Mouse (Mus musculus): ENCODE results near the gene Plk1. TPM values are rescaled to one million over a fixed set of nuclear protein-coding genes. Genes with fewer than 3 reads are reported as not detected.

Plk1 gene
- polyA plus RNA-seq, 1 experiment from 2014 or later: 10.4 TPM

GRCm38 (mm10) chr7:122163766-122164165 lies 4.5 kb downstream of the Plk1 start:
- Histone ChIP-seq H3K79me2 (ENCODE audit: inconsistent target) (peaks cover 30% of the 10 kb centered on the region), H3K4me3 (ENCODE audit: inconsistent target) (no peak overlapping the region), H3K27ac (no peak overlapping the region), H3K36me3 (ENCODE audit: inconsistent target) (no peaks in the 10 kb centered on the region)
- 99% methylated on average over 8 of the region's 8 CpGs for WGBS (ENCODE audit: missing documents)

- 86% methylated on average over 7 of the region's 7 CpGs for WGBS (ENCODE audit: missing documents)
- Histone ChIP-seq H3K79me2 (ENCODE audit: inconsistent target) (peaks cover under 1% of the 10 kb centered on the region; the same call in 1 of the 2 replicates), H3K36me3 (ENCODE audit: inconsistent target) (no peaks in the 10 kb centered on the region), H3K27ac (no peak overlapping the region), H3K4me3 (ENCODE audit: inconsistent target) (no peak overlapping the region)
Observed at GRCm38 (mm10) chr7:122167203-122167602, 8.0 kb downstream of the Plk1 start.

- Histone ChIP-seq H3K27ac (no peak overlapping the region), H3K4me3 (ENCODE audit: inconsistent target) (no peak overlapping the region), H3K36me3 (ENCODE audit: inconsistent target) (no peaks in the 10 kb centered on the region), H3K79me2 (ENCODE audit: inconsistent target) (no peaks in the 10 kb centered on the region)
- WGBS (ENCODE audit: missing documents): 93% methylated on average over 6 of the region's 6 CpGs
Observed at GRCm38 (mm10) chr7:122170705-122171104, 11.5 kb downstream of the Plk1 start.

- Histone ChIP-seq H3K4me3 (ENCODE audit: inconsistent target) (no peak overlapping the region), H3K79me2 (ENCODE audit: inconsistent target) (no peaks in the 10 kb centered on the region), H3K36me3 (ENCODE audit: inconsistent target) (no peaks in the 10 kb centered on the region), H3K27ac (no peak overlapping the region)
- WGBS (ENCODE audit: missing documents): 52% methylated on average over 10 of the region's 10 CpGs
Observed at GRCm38 (mm10) chr7:122171613-122172012, 12.4 kb downstream of the Plk1 start.

GRCm38 (mm10) chr7:122180720-122181119 lies 21.5 kb downstream of the Plk1 start:
- 85% methylated on average over 7 of the region's 7 CpGs for WGBS (ENCODE audit: missing documents)
- Histone ChIP-seq H3K27ac (no peak overlapping the region), H3K36me3 (ENCODE audit: inconsistent target) (no peaks in the 10 kb centered on the region), H3K4me3 (ENCODE audit: inconsistent target) (no peak overlapping the region), H3K79me2 (ENCODE audit: inconsistent target) (no peaks in the 10 kb centered on the region)

GRCm38 (mm10) chr7:122184569-122184968 lies 25.3 kb downstream of the Plk1 start:
- Histone ChIP-seq H3K79me2 (ENCODE audit: inconsistent target) (no peaks in the 10 kb centered on the region), H3K4me3 (ENCODE audit: inconsistent target) (no peak overlapping the region), H3K27ac (no peak overlapping the region), H3K36me3 (ENCODE audit: inconsistent target) (no peaks in the 10 kb centered on the region)
- 83% methylated on average over 5 of the region's 5 CpGs for WGBS (ENCODE audit: missing documents)

- Histone ChIP-seq H3K79me2 (ENCODE audit: inconsistent target) (no peaks in the 10 kb centered on the region), H3K4me3 (ENCODE audit: inconsistent target) (no peak within 1 kb of the TSS), H3K36me3 (ENCODE audit: inconsistent target) (no peaks in the 10 kb centered on the region), H3K27ac (no peak within 1 kb of the TSS)
- WGBS (ENCODE audit: missing documents): 19% methylated on average over 16 of the region's 17 CpGs
Observed at GRCm38 (mm10) chr7:122186043-122186442, 26.8 kb downstream of the Plk1 start, which contains the start of gene Ern2. Ern2 (minus strand) TSS chr7:122186207.

GRCm38 (mm10) chr7:122189484-122189883 lies 30.2 kb downstream of the Plk1 start:
- no peaks in the 10 kb centered on the region for H3K79me2 ChIP-seq (ENCODE audit: inconsistent target)
- no peak overlapping the region for H3K27ac ChIP-seq
- no peak overlapping the region for H3K4me3 ChIP-seq (ENCODE audit: inconsistent target)
- no peaks in the 10 kb centered on the region for H3K36me3 ChIP-seq (ENCODE audit: inconsistent target)
- 48% methylated on average over 7 of the region's 7 CpGs for WGBS (ENCODE audit: missing documents)

GRCm38 (mm10) chr7:122191097-122191496 lies 31.9 kb downstream of the Plk1 start:
- H3K79me2 ChIP-seq (ENCODE audit: inconsistent target): no peaks in the 10 kb centered on the region
- no peaks in the 10 kb centered on the region for H3K36me3 ChIP-seq (ENCODE audit: inconsistent target)
- no peak overlapping the region for H3K27ac ChIP-seq
- WGBS (ENCODE audit: missing documents): 82% methylated on average over 10 of the region's 10 CpGs
- no peak overlapping the region for H3K4me3 ChIP-seq (ENCODE audit: inconsistent target)

GRCm38 (mm10) chr7:122193919-122194318 lies 34.7 kb downstream of the Plk1 start:
- H3K27ac ChIP-seq: no peak overlapping the region
- no peak overlapping the region for H3K4me3 ChIP-seq (ENCODE audit: inconsistent target)
- H3K79me2 ChIP-seq (ENCODE audit: inconsistent target): no peaks in the 10 kb centered on the region
- no peaks in the 10 kb centered on the region for H3K36me3 ChIP-seq (ENCODE audit: inconsistent target)

GRCm38 (mm10) chr7:122196771-122197170 lies 37.5 kb downstream of the Plk1 start:
- Histone ChIP-seq H3K36me3 (ENCODE audit: inconsistent target) (no peaks in the 10 kb centered on the region), H3K79me2 (ENCODE audit: inconsistent target) (no peaks in the 10 kb centered on the region), H3K4me3 (ENCODE audit: inconsistent target) (no peak overlapping the region), H3K27ac (no peak overlapping the region)
- 65% methylated on average over 9 of the region's 9 CpGs for WGBS (ENCODE audit: missing documents)

- Histone ChIP-seq H3K4me3 (ENCODE audit: inconsistent target) (no peak overlapping the region), H3K27ac (no peak overlapping the region), H3K36me3 (ENCODE audit: inconsistent target) (no peaks in the 10 kb centered on the region), H3K79me2 (ENCODE audit: inconsistent target) (no peaks in the 10 kb centered on the region)
- WGBS (ENCODE audit: missing documents): 50% methylated on average over 4 of the region's 4 CpGs
Observed at GRCm38 (mm10) chr7:122197306-122197705, 38.1 kb downstream of the Plk1 start.

GRCm38 (mm10) chr7:122199296-122199695 lies 40.1 kb downstream of the Plk1 start:
- Histone ChIP-seq H3K4me3 (ENCODE audit: inconsistent target) (no peak overlapping the region), H3K36me3 (ENCODE audit: inconsistent target) (no peaks in the 10 kb centered on the region), H3K27ac (no peak overlapping the region), H3K79me2 (ENCODE audit: inconsistent target) (no peaks in the 10 kb centered on the region)
- WGBS (ENCODE audit: missing documents): 29% methylated on average over 5 of the region's 5 CpGs

GRCm38 (mm10) chr7:122203936-122204335 lies 44.7 kb downstream of the Plk1 start:
- H3K36me3 ChIP-seq (ENCODE audit: inconsistent target): no peaks in the 10 kb centered on the region
- no peak overlapping the region for H3K4me3 ChIP-seq (ENCODE audit: inconsistent target)
- no peak overlapping the region for H3K27ac ChIP-seq
- H3K79me2 ChIP-seq (ENCODE audit: inconsistent target): no peaks in the 10 kb centered on the region
- 80% methylated on average over 2 of the region's 2 CpGs for WGBS (ENCODE audit: missing documents)

GRCm38 (mm10) chr7:122206121-122206520 lies 46.9 kb downstream of the Plk1 start:
- Histone ChIP-seq H3K36me3 (ENCODE audit: inconsistent target) (no peaks in the 10 kb centered on the region), H3K27ac (peak overlapping the region; percentile 35), H3K79me2 (ENCODE audit: inconsistent target) (no peaks in the 10 kb centered on the region), H3K4me3 (ENCODE audit: inconsistent target) (no peak overlapping the region)
- WGBS (ENCODE audit: missing documents): 57% methylated on average over 2 of the region's 2 CpGs

GRCm38 (mm10) chr7:122208276-122209021 lies 49.2 kb downstream of the Plk1 start:
- no peaks in the 10 kb centered on the region for H3K79me2 ChIP-seq (ENCODE audit: inconsistent target)
- H3K27ac ChIP-seq: peak overlapping the region; percentile 31
- H3K36me3 ChIP-seq (ENCODE audit: inconsistent target): no peaks in the 10 kb centered on the region
- WGBS (ENCODE audit: missing documents): 48% methylated on average over 7 of the region's 7 CpGs
- no peak overlapping the region for H3K4me3 ChIP-seq (ENCODE audit: inconsistent target)

Data from macrophage (primary cell).